Mouse (Mus musculus): ENCODE results near the gene Ly86.

The Ly86 gene

DNA sequence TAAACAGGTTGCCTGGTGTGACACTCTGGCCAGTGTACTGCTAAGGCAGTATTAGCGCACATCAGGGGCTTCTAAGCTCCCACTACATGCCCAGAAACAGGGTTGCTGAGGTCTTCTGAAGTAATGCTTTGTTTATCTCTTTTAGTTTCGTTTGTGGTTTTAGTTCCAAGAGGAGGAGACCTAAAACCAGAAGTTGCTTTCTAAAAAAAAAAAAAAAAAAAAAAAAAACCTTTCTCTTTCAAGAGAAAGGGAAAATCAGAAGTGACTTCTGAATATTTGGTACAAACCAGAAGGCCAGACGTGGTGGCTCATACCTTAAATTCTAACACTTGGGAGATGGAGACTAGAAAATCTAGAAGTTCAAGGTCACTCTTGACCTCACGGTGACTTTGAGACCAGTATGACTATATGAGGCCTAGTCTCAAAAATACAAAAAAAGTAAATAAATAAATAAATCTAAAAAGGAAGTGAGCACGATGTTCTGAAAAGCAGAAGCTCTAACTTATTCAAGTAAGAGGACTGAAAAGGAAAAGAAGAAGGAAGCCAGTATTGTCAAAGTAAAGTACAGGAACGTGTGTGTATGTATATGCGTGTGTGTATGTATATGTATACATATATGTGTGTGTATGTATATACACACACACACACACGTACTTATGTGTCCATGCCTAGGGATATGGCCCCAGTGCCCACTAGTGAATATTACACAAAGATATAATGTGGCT is 3.0 kb downstream of the Ly86 start:
- in situ Hi-C loops (cut with MboI; ENCODE audit: low pct_unique_long_range_greater_than_20kb in 1 of 2, low sequenced_read_pairs in 2 of 2, unreplicated experiment in 1 of 2) = no loop called here

DNA sequence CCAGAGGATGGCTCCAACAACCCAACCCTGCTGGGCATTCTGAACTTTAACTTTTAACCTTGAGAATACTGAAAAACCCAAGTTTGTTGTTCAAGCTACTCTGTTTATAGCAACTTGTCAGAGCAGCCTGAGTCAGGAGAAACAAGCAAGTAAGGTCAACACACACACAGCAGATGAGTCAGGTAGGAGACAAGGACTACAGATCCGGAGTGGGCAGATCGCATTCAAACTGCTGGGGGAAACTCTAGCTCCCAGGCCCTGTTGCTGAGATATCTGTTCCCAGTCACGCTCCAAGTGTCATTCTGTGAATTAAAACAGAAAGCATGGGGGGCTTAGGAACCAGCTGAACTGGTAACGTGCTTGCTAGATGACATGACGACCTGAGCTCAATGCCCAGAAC is 4.0 kb downstream of the Ly86 start:
- in situ Hi-C loops (cut with MboI; ENCODE audit: low pct_unique_long_range_greater_than_20kb in 1 of 2, low sequenced_read_pairs in 2 of 2, unreplicated experiment in 1 of 2) = no loop called here

DNA sequence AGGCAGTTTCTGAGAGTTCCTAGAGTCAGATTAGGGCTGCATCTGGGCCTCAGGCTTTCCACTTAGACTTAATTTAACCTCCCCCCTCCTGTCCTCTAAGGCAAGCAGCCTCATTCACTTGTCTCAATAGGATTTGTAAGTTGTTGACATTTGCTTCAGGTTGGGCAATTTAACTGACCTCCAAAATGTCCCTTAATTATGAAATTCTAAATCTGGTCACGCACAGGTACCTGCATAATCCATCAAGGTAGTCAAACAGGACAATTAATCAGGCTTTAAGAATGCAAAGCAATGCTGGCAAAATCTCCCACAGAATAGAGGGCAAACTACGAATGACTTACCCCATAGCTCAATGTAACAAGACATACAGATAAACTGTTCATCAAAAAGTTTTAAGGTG is 8.0 kb downstream of the Ly86 start:
- in situ Hi-C loops (cut with MboI; ENCODE audit: low pct_unique_long_range_greater_than_20kb in 1 of 2, low sequenced_read_pairs in 2 of 2, unreplicated experiment in 1 of 2) = no loop called here

DNA sequence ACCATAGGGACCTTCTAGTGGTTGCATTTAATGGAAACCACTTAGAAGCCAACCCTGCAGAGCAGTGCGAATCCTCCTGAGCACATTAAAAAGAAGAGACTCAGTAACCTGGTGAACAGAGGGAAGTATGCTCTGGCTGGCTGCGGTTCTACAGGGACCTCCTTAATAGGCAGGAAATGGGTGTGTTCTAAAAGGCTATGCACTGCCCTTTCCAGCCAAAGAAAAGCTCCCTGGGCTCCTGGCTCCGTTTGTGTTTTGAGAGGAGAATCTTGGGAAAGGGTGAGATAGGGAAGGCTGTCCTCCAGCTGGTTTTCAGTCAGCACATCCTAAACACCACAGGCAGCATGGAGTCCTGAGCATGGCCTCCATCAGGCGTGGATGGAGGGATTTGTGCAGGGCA is 8.9 kb downstream of the Ly86 start:
- in situ Hi-C loops (cut with MboI; ENCODE audit: low pct_unique_long_range_greater_than_20kb in 1 of 2, low sequenced_read_pairs in 2 of 2, unreplicated experiment in 1 of 2) = no loop called here

DNA sequence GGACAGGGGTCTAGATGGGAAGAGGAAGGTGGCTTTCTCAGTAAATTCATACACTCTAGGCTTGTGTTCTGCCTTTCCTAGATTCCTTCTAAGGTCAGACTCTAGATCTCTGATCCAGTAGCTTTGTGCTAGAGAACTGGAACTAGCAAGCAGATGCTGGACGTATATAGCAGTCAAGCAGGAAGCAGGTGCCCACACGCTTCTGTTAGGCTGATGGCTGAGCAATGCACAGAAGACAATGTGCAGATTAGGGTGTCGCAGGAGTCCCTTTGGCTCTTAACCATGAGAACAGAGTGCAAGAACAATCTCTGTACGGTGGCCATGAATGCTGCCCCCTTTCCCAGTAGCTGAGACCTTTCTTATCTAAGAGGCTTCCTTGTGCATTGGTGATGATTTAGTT is 9.4 kb downstream of the Ly86 start:
- in situ Hi-C loops (cut with MboI; ENCODE audit: low pct_unique_long_range_greater_than_20kb in 1 of 2, low sequenced_read_pairs in 2 of 2, unreplicated experiment in 1 of 2) = no loop called here

DNA sequence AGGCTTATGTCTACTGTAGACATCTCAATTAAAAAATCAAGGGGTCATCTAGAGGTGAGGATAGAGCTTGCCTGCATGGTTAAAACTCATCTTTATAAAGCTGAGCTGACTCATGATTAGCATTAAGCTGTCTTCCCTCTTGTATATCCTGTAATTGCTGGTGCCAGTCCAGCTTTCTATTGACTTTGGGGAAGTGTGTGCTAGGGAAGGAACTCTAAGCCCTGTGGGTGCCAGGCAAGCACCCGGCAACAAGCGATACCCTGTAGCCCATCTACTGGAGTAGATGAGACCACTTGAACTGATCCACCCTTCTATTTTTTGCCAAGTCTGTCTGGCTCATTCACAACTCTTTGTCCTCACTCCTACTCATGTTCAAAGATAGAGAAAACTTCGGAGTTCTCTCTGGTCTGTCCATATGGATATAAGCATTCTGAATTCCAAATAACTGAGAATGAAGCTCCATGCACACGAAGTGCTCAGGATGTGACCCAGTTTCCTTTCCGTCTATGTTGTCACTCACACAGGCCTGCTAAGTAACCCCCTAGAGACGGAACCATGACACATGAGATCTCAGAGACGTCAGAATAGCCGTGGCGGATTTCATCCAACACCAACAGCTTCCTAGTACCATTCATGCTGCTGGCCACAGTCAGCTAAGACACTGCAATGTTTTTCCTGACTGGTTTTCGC is 10.8 kb downstream of the Ly86 start:
- in situ Hi-C loops (cut with MboI; ENCODE audit: low pct_unique_long_range_greater_than_20kb in 1 of 2, low sequenced_read_pairs in 2 of 2, unreplicated experiment in 1 of 2) = no loop called here

DNA sequence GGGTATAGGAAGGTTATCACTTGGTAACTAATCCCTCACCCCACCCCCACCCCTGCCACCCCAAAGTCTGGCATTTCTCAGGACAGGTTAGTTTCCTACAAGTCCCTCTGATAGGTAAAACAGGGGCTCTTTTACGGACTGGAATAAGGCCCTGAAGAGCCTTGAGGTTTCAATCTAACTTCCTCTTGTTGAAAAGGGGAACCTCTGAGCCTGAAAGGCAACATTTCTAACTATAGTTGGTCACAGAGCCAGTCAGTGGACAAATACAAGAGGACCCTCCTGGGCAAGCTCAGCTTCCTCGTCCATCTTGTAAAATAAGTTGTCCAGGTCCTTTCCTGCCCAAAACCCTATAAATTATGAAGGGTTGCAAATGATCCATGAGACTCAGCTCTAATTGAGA is 11.5 kb downstream of the Ly86 start:
- in situ Hi-C loops (cut with MboI; ENCODE audit: low pct_unique_long_range_greater_than_20kb in 1 of 2, low sequenced_read_pairs in 2 of 2, unreplicated experiment in 1 of 2) = no loop called here

DNA sequence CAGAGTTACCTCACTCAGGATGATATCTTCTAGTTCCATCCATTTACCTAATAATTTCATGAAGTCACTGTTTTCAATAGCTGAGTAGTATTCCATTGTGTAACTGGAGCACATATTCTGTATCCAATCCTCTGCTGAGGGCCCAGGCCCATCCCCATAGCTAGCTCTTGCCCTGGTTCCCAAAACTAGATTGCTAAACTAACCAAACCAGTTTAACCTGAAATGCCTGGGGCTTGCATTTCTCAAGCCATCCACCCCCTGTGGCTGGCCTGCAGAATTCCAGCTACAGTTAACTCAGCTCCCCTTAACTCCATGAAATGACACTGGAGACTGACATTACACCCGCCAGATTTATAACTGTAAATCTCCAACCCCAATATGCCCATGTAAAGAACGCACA is 13.1 kb downstream of the Ly86 start:
- in situ Hi-C loops (cut with MboI; ENCODE audit: low pct_unique_long_range_greater_than_20kb in 1 of 2, low sequenced_read_pairs in 2 of 2, unreplicated experiment in 1 of 2) = no loop called here

DNA sequence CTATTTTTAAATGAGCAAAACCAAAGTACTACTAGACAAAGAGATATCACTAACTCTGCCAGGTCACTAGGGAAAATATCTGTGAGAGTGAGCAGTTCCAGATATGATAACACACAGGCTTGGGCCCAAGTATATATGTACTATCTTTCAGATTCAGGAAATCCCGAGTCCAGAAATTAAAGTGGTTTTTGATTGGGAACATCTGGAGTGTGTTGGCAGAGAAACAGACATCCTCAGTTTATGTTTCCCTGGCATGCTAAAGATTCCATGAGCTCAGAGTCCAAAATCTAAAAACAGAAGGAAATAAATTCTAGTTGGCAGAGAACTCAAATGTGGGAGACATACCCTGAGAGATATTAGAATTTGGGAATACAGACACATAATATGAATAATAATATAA is 16.2 kb downstream of the Ly86 start:
- in situ Hi-C loops (cut with MboI; ENCODE audit: low pct_unique_long_range_greater_than_20kb in 1 of 2, low sequenced_read_pairs in 2 of 2, unreplicated experiment in 1 of 2) = no loop called here

DNA sequence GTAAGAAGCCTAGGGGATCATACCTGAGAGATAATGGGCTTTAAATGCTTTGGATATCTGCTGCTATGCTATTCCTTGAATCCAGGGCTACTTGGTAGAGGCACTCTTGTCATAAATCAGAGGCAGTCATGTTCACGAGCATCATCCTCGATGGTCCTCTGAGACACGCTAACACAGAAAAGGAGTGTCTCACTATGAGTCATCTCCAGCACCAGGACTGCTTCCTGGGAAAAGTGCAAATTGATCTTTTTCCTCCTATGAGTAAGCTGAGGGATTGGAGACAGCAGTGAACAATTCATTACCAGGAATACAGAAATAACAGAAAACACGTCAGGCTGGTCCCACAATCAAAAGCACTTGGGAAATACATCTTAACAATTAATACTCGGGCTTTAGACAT is 19.3 kb downstream of the Ly86 start:
- in situ Hi-C loops (cut with MboI; ENCODE audit: low pct_unique_long_range_greater_than_20kb in 1 of 2, low sequenced_read_pairs in 2 of 2, unreplicated experiment in 1 of 2) = no loop called here

DNA sequence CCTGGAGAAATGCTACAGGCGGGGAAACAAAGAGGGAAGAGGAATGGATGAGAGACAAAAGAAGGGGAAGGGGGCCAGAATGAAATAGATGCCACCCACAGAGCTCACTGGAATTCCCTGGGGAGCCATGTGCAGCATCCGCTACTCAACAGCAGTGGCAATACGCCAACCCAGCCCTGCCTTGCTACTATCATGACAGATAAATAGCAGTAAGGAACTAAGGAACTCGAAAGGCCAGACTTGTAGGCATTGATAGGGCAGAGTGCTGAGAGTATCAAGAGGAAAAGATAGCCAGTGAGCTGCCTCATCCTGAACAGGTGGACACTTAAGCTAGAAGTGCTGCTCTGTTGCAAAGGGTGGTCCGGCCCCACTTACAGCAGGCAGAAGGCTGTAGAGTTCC is 31.4 kb downstream of the Ly86 start:
- in situ Hi-C loops (cut with MboI; ENCODE audit: low pct_unique_long_range_greater_than_20kb in 1 of 2, low sequenced_read_pairs in 2 of 2, unreplicated experiment in 1 of 2) = no loop called here

DNA sequence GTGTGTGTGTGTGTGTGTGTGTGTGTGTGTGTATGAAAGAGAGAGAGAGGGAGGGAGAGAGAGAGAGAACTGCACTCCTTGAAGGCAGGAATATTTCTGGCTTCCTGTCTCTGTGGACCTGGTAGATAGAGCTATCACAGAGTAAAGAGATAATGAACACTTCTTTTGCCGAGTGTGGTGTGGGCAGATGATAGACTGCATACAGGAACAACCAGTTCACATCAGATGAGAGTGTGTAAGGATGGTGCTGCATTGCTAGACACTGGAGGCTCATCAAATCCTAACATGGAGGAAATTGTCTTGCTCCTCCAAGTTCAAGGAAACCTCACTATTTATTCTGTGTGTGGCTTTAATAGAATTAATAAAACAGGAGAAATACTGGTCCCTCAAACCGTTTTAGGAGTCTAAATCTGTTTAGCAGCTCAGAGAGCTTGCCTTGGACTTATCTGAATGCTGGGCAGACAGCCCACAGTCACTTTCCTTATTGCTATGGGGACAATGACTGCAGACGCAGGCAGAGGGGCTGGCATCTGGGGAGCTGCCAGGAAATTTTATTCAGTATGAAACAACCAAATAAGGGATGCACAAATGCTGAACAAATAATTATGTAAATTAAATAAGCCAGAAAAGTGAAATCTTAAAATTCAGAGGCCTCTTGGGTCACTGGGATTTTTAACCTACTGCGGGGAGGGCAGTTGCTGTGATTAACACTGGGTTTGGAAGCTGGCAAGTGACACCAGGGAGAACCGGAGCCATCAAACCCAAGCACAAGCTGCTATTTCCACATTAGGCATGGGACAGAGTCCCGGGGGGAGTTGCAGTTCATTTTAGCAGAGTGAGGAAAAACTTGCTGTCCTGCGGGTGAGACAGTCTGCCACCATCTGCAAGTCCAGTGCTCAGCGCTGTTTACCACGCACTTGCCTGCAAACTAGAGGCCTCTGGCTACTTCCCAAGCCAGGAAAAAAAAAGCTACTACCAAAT is 43.5 kb downstream of the Ly86 start:
- in situ Hi-C loops (cut with MboI; ENCODE audit: low pct_unique_long_range_greater_than_20kb in 1 of 2, low sequenced_read_pairs in 2 of 2, unreplicated experiment in 1 of 2) = no loop called here

DNA sequence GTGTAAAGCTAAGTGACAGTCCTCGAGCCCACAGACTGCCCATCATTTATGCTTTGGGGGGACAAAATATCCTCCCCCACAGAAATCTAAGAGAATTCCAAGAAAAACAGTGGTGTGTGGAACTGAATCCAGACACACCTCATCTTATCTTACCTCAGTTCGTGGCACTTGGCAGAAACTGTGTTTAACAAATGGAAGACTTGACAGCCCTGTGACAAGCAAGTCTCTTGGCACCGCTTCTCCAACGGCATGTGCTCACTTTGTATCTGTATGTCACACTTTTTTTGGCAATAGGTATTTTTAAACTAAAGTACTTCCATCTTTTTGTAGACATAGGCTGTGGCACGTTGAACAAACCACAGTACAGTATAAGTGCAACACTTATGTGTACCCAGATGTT is 44.3 kb downstream of the Ly86 start:
- in situ Hi-C loops (cut with MboI; ENCODE audit: low pct_unique_long_range_greater_than_20kb in 1 of 2, low sequenced_read_pairs in 2 of 2, unreplicated experiment in 1 of 2) = no loop called here

DNA sequence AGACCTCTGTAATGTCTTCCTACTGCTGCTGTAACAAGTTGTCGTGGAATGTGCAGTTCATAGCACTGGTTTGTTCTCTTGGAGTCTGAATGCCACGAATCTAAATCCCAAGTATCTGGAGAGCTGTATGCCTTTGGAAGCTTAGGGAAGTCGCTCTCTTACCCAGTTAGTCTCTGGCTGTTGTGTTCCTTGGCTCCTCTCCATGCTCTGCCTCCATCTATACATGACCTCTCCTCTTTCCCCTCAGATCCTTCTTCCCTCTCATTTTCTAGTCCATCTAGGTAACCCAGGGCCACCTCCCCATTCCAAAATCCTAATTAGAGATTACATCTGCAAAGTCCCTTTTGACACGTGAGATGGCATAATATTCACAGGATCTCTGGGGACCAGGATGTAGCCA is 53.8 kb downstream of the Ly86 start:
- in situ Hi-C loops (cut with MboI; ENCODE audit: low pct_unique_long_range_greater_than_20kb in 1 of 2, low sequenced_read_pairs in 2 of 2, unreplicated experiment in 1 of 2) = no loop called here

DNA sequence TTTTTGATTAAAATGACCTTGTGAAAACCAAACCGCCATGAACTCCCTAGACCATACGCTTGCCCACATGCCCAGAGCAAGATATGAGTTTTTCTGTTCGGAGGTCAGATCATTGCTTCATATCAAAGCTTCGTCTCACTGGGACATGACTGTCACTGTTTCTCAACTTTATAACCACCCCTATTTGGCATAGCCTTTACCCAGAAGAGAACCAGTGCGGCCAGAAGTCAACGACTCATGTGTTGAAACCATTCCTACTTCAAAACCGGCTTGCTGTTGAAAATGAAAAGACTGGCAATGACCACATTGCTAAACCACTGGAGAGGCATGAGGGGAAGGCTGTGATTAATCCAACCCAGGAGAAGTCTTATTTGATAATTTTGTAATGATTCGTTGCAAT is 54.3 kb downstream of the Ly86 start:
- in situ Hi-C loops (cut with MboI; ENCODE audit: low pct_unique_long_range_greater_than_20kb in 1 of 2, low sequenced_read_pairs in 2 of 2, unreplicated experiment in 1 of 2) = no loop called here

DNA sequence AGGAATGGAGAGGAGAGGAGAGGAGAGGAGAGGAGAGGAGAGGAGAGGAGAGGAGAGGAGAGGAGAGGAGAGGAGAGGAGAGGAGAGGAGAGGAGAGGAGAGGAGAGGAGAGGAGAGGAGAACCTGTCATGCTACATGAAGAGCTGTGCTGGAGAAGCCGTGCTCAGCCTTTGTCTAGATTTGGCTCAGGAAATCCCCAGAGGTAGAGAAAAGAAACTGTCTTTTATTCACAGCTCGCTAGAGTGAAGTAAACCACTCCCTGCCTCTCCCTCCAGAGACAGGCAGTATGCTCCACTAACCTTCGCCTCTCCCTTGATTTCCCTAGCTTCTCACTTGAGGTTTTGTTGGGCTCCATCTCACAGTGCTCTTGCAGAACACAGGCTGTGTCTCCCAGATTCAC is 57.4 kb downstream of the Ly86 start:
- in situ Hi-C loops (cut with MboI; ENCODE audit: low pct_unique_long_range_greater_than_20kb in 1 of 2, low sequenced_read_pairs in 2 of 2, unreplicated experiment in 1 of 2) = no loop called here

DNA sequence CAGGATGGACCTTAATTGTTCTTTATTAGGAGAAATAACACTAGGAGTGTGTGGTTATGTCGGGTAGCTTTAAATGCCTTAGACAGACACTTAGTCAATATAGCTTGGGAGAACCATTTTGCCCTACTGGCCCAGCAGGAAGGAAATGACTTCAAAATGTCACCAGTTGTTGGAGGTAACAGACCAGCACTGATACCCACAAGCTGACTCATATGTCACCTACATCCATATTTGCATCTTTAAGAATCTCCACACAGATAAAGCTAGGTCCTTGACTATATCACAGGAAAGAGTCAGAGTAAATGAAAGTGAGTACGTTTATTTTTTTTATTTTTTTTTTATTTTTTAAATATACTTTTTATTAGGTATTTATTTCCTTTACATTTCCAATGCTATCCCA is 58.7 kb downstream of the Ly86 start:
- in situ Hi-C loops (cut with MboI; ENCODE audit: low pct_unique_long_range_greater_than_20kb in 1 of 2, low sequenced_read_pairs in 2 of 2, unreplicated experiment in 1 of 2) = no loop called here

DNA sequence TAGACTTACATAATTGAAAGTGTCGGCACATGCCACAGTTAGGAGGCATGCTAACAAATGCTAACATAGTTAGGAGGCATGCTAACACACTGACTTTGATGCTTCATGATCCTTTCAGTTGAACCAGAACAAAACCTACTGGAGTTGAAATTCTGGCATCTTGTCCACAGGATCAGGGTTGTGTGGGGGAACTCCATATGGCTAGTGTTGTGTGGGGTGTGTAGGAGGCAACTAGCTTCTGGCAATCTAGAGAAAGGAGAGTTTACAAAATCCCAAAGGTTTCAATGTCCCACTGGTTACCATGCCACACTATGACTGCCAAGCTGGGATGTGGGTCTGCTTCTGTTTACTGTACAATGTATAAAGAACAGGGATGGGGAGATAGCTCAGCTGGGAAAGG is 70.7 kb downstream of the Ly86 start:
- in situ Hi-C loops (cut with MboI; ENCODE audit: low pct_unique_long_range_greater_than_20kb in 1 of 2, low sequenced_read_pairs in 2 of 2, unreplicated experiment in 1 of 2) = no loop called here

DNA sequence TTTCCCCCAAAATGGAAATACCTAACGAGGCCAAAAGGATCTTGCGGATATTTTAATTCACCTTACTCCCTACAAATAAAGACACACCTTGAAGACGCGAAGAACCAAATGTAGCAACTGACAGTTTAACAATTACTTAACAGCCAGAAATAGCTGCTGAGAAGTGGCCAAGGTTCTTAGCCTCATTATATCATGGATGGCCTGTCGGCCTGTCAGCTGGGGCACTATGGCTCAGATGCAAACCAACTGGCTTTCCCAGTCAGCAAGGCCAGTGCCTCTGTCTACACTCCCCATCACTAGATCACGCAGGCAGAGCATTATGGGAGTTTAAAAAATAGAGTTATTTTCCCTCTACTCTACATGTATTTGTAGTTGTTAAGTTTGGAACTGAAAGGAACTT is 78.4 kb downstream of the Ly86 start:
- in situ Hi-C loops (cut with MboI; ENCODE audit: low pct_unique_long_range_greater_than_20kb in 1 of 2, low sequenced_read_pairs in 2 of 2, unreplicated experiment in 1 of 2) = no loop called here

Measured in mouse embryonic stem cell (cell line).